Mouse (Mus musculus) megakaryocyte, embryonic 14.5 days (primary cell): ENCODE data around the gene Gm10153.

Experiments
- FLI1 ChIP-seq: IDR thresholded peaks from 2 replicates; pipeline ENCODE4 v1.6.1; 2012; ENCODE audit warnings: low read length, inconsistent platforms, mixed read lengths
- GATA1 ChIP-seq: IDR thresholded peaks from 3 replicates; pipeline ENCODE4 v1.6.1; 2012; ENCODE audit warnings: mixed read lengths, low read length, inconsistent platforms, borderline replicate concordance

DNA sequence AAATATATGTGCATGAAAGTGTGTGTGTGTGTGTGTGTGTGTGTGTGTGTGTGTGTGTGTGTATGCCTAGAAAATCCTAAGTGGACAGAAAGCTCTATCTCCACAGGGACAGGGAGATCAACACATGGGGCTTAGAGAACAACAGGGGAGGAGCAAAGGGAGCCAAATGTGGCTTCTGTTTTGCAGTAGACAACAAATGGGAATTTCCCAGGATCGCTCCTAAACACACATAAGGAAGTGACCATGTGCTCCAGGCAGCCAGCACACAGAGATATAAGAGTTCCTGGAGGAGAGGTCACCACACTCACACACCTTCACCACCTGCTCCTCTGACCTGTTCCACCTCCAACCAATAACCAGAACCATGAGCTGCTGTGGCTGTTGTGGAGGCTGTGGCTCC is 10.9 kb upstream of the Gm10153 start, which contains the start of gene Krtap5-3:
- TF ChIP-seq GATA1 (no peak), FLI1 (no peak)
